Mouse (Mus musculus): Measurements from ENCODE around the gene Nup85.

- TF ChIP-seq POLR2A (IDR thresholded peaks at IDR 0.05; ENCODE audit: insufficient read depth, low read depth, low read length) (no peak), CTCF (IDR thresholded peaks at IDR 0.05; ENCODE audit: insufficient read depth, low read depth, low read length) (no peak)
Observed at GRCm38 (mm10) chr11:115590526-115591075, 26.4 kb downstream of the Nup85 start.

All from olfactory bulb, adult 2 months (tissue).